Mouse (Mus musculus): ENCODE measurements around the gene Antxr1. TPM values are rescaled to one million over a fixed set of nuclear protein-coding genes. Genes with fewer than 3 reads are reported as not detected.

The Antxr1 gene
- polyA plus RNA-seq, 1 experiment from 2014 or later = 8.5 TPM

GRCm38 (mm10) chr6:87127049-87127753 lies 208.4 kb downstream of the Antxr1 start:
- H3K36me3 ChIP-seq (ENCODE audit: control insufficient read depth, insufficient read depth, low read length) = no peaks in the 10 kb centered on the region
- no peaks in the 10 kb centered on the region for H3K27me3 ChIP-seq (replicated peaks; ENCODE audit: control insufficient read depth, insufficient read depth, low read length)
- ATAC-seq (replicated peaks; ENCODE audit: low FRiP score, low TSS enrichment, low read depth) (peak; percentile 53; the same call in 1 of the 2 replicates), DNase-seq (ENCODE audit: low spot score) (no peak)
- 46% methylated on average over 8 of the region's 8 CpGs for WGBS
- no peak overlapping the region for H3K4me3 ChIP-seq (ENCODE audit: low read depth, low read length)
- H3K4me1 ChIP-seq (replicated peaks; ENCODE audit: control insufficient read depth, insufficient read depth, low read length) = peaks cover 9% of the 10 kb centered on the region; the same call in 1 of the 2 replicates
- H3K9me3 ChIP-seq (ENCODE audit: control insufficient read depth, low read length) = no peaks in the 10 kb centered on the region
- 0 out of 2 replicates have a peak overlapping the region, but pooled peaks have one; percentile 18 for H3K4me2 ChIP-seq (ENCODE audit: low read length)
- no peak overlapping the region for H3K27ac ChIP-seq (ENCODE audit: low read depth)
- no peak overlapping the region for H3K9ac ChIP-seq (ENCODE audit: low read length)

GRCm38 (mm10) chr6:87123973-87124372 lies 211.6 kb downstream of the Antxr1 start:
- DNase-seq (ENCODE audit: low spot score) (no peak), ATAC-seq (replicated peaks; ENCODE audit: low FRiP score, low TSS enrichment, low read depth) (no peak)
- no peak overlapping the region for H3K4me2 ChIP-seq (ENCODE audit: low read length)
- no peak overlapping the region for H3K4me3 ChIP-seq (ENCODE audit: low read depth, low read length)
- peaks cover 9% of the 10 kb centered on the region; the same call in 1 of the 2 replicates for H3K4me1 ChIP-seq (replicated peaks; ENCODE audit: control insufficient read depth, insufficient read depth, low read length)
- no peaks in the 10 kb centered on the region for H3K9me3 ChIP-seq (ENCODE audit: control insufficient read depth, low read length)
- WGBS = 87% methylated on average over 4 of the region's 4 CpGs
- H3K27me3 ChIP-seq (replicated peaks; ENCODE audit: control insufficient read depth, insufficient read depth, low read length) = no peaks in the 10 kb centered on the region
- no peak overlapping the region for H3K9ac ChIP-seq (ENCODE audit: low read length)
- H3K27ac ChIP-seq (ENCODE audit: low read depth) = no peak overlapping the region
- no peaks in the 10 kb centered on the region for H3K36me3 ChIP-seq (ENCODE audit: control insufficient read depth, insufficient read depth, low read length)

GRCm38 (mm10) chr6:87123406-87123805 lies 212.2 kb downstream of the Antxr1 start:
- Histone ChIP-seq H3K9ac (ENCODE audit: low read length) (no peak overlapping the region), H3K9me3 (ENCODE audit: control insufficient read depth, low read length) (no peaks in the 10 kb centered on the region), H3K27ac (ENCODE audit: low read depth) (no peak overlapping the region), H3K4me2 (ENCODE audit: low read length) (no peak overlapping the region), H3K4me1 (replicated peaks; ENCODE audit: control insufficient read depth, insufficient read depth, low read length) (peaks cover 9% of the 10 kb centered on the region; the same call in 1 of the 2 replicates), H3K27me3 (replicated peaks; ENCODE audit: control insufficient read depth, insufficient read depth, low read length) (no peaks in the 10 kb centered on the region), H3K36me3 (ENCODE audit: control insufficient read depth, insufficient read depth, low read length) (no peaks in the 10 kb centered on the region), H3K4me3 (ENCODE audit: low read depth, low read length) (no peak overlapping the region)
- DNase-seq (ENCODE audit: low spot score) (no peak), ATAC-seq (replicated peaks; ENCODE audit: low FRiP score, low TSS enrichment, low read depth) (no peak)
- WGBS = 69% methylated on average over 6 of the region's 6 CpGs

- 79% methylated on average over 7 of the region's 7 CpGs for WGBS
- H3K4me1 ChIP-seq (replicated peaks; ENCODE audit: control insufficient read depth, insufficient read depth, low read length) = no peaks in the 10 kb centered on the region
- DNase-seq (ENCODE audit: low spot score) = no peak
These were observed 213.7 kb downstream of the Antxr1 start for GRCm38 (mm10) chr6:87121961-87122360.

DNA sequence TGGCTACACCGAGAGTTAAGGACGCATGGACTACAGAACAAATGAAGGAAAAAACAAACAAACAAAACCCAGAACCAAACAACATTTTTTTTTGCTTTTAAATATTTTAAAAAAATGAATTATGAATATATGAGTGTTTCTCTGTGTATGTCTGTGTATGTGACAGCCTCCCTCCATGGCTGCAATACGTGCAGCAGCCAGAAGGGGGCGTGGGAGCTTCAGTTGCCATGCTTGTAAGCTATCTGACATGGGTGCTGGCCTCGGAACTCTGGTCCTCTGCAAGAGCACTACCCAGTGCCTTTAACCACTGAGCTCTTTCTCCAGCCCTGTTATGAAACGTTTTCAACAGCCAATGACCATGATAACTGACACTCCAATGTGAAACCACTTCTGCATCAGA lies 215.0 kb downstream of the Antxr1 start:
- H3K27me3 ChIP-seq (replicated peaks; ENCODE audit: control insufficient read depth, insufficient read depth, low read length) = no peaks in the 10 kb centered on the region
- no peaks in the 10 kb centered on the region for H3K4me1 ChIP-seq (replicated peaks; ENCODE audit: control insufficient read depth, insufficient read depth, low read length)
- 90% methylated on average over 6 of the region's 6 CpGs for WGBS
- H3K27ac ChIP-seq (ENCODE audit: low read depth) = no peak overlapping the region
- no peak overlapping the region for H3K4me2 ChIP-seq (ENCODE audit: low read length)
- ATAC-seq (replicated peaks; ENCODE audit: low FRiP score, low TSS enrichment, low read depth) (no peak), DNase-seq (ENCODE audit: low spot score) (no peak)
- no peak overlapping the region for H3K9ac ChIP-seq (ENCODE audit: low read length)
- no peaks in the 10 kb centered on the region for H3K36me3 ChIP-seq (ENCODE audit: control insufficient read depth, insufficient read depth, low read length)
- no peak overlapping the region for H3K4me3 ChIP-seq (ENCODE audit: low read depth, low read length)
- H3K9me3 ChIP-seq (ENCODE audit: control insufficient read depth, low read length) = no peaks in the 10 kb centered on the region

More at GRCm38 (mm10) chr6:87121961-87122360, 213.7 kb downstream of the Antxr1 start:
- Histone ChIP-seq H3K27me3 (replicated peaks; ENCODE audit: control insufficient read depth, insufficient read depth, low read length) (no peaks in the 10 kb centered on the region), H3K27ac (ENCODE audit: low read depth) (no peak overlapping the region), H3K36me3 (ENCODE audit: control insufficient read depth, insufficient read depth, low read length) (no peaks in the 10 kb centered on the region), H3K4me3 (ENCODE audit: low read depth, low read length) (no peak overlapping the region), H3K9me3 (ENCODE audit: control insufficient read depth, low read length) (no peaks in the 10 kb centered on the region), H3K4me2 (ENCODE audit: low read length) (no peak overlapping the region), H3K9ac (ENCODE audit: low read length) (no peak overlapping the region)
- ATAC-seq (replicated peaks; ENCODE audit: low FRiP score, low TSS enrichment, low read depth) = no peak

DNA sequence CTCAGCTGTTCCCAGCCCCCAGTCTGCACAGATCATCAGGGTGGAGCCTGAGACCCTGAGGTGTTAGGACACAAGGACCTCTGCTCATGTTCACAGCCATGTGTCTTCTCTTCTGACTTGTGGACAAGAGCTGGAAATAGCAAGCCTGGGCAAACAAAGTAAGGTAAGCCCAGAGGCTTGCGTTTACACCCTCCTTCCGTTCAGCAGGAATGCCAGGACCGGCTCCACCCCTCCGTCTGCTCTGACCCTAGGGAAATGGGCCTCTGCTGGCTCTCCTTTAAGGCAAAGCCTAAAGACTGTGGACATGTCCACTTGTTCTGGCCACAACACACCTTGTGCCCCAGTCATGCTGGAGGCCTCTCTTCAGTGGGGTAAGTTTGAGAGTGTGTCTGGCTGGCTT lies 215.6 kb downstream of the Antxr1 start:
- no peaks in the 10 kb centered on the region for H3K9me3 ChIP-seq (ENCODE audit: control insufficient read depth, low read length)
- peak overlapping the region; percentile 47 for H3K27ac ChIP-seq (ENCODE audit: low read depth)
- DNase-seq (ENCODE audit: low spot score) (no peak), ATAC-seq (replicated peaks; ENCODE audit: low FRiP score, low TSS enrichment, low read depth) (no peak)
- no peak overlapping the region for H3K9ac ChIP-seq (ENCODE audit: low read length)
- H3K36me3 ChIP-seq (ENCODE audit: control insufficient read depth, insufficient read depth, low read length) = no peaks in the 10 kb centered on the region
- no peaks in the 10 kb centered on the region for H3K27me3 ChIP-seq (replicated peaks; ENCODE audit: control insufficient read depth, insufficient read depth, low read length)
- no peak overlapping the region for H3K4me2 ChIP-seq (ENCODE audit: low read length)
- H3K4me1 ChIP-seq (replicated peaks; ENCODE audit: control insufficient read depth, insufficient read depth, low read length) = no peaks in the 10 kb centered on the region
- WGBS = 34% methylated on average over 4 of the region's 4 CpGs
- H3K4me3 ChIP-seq (ENCODE audit: low read depth, low read length) = no peak overlapping the region

GRCm38 (mm10) chr6:87119066-87119837 lies 216.4 kb downstream of the Antxr1 start:
- DNase-seq (ENCODE audit: low spot score) (no peak), ATAC-seq (replicated peaks; ENCODE audit: low FRiP score, low TSS enrichment, low read depth) (peak; percentile 55; the same call in 1 of the 2 replicates)
- H3K4me1 ChIP-seq (replicated peaks; ENCODE audit: control insufficient read depth, insufficient read depth, low read length) = no peaks in the 10 kb centered on the region
- H3K27me3 ChIP-seq (replicated peaks; ENCODE audit: control insufficient read depth, insufficient read depth, low read length) = no peaks in the 10 kb centered on the region
- H3K9ac ChIP-seq (ENCODE audit: low read length) = no peak overlapping the region
- 76% methylated on average over 20 of the region's 20 CpGs for WGBS
- H3K36me3 ChIP-seq (ENCODE audit: control insufficient read depth, insufficient read depth, low read length) = no peaks in the 10 kb centered on the region
- H3K27ac ChIP-seq (ENCODE audit: low read depth) = peak overlapping the region; percentile 47; the same call in 1 of the 2 replicates
- H3K9me3 ChIP-seq (ENCODE audit: control insufficient read depth, low read length) = no peaks in the 10 kb centered on the region
- H3K4me2 ChIP-seq (ENCODE audit: low read length) = no peak overlapping the region
- no peak overlapping the region for H3K4me3 ChIP-seq (ENCODE audit: low read depth, low read length)

DNA sequence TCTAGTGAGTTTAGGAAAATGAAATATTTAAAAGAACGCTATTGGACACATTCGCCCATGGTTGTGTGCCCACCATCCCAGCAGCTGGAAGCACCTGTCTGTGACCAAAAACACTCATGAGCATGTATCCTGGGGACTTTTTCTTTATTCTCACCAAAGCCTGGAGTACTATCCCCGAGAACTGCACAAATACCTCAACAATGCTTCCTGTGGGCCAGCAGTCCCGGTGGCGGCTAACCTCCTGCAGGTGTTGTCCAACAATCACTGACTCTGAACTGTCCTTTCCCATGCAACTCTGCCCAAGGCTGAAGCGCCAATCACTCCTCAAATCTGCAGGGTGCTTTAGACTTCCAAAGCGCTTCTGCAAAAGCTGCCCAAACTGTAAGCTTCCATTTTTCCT lies 219.0 kb downstream of the Antxr1 start:
- ATAC-seq (replicated peaks; ENCODE audit: low FRiP score, low TSS enrichment, low read depth) (no peak), DNase-seq (ENCODE audit: low spot score) (no peak)
- Histone ChIP-seq H3K9ac (ENCODE audit: low read length) (no peak overlapping the region), H3K4me2 (ENCODE audit: low read length) (no peak overlapping the region), H3K27me3 (replicated peaks; ENCODE audit: control insufficient read depth, insufficient read depth, low read length) (no peaks in the 10 kb centered on the region), H3K36me3 (ENCODE audit: control insufficient read depth, insufficient read depth, low read length) (no peaks in the 10 kb centered on the region), H3K4me3 (ENCODE audit: low read depth, low read length) (no peak overlapping the region), H3K9me3 (ENCODE audit: control insufficient read depth, low read length) (no peaks in the 10 kb centered on the region), H3K4me1 (replicated peaks; ENCODE audit: control insufficient read depth, insufficient read depth, low read length) (no peaks in the 10 kb centered on the region), H3K27ac (ENCODE audit: low read depth) (no peak overlapping the region)
- WGBS = 85% methylated on average over 7 of the region's 7 CpGs

Measured in intestine, embryonic 14.5 days (tissue).